Mouse (Mus musculus) thymus, adult 2 months (tissue): ENCODE measurements around the gene Fam166a. TPM values are rescaled to one million over a fixed set of nuclear protein-coding genes. Genes with fewer than 3 reads are reported as not detected.

Experiments
- DNase-seq: peaks from one replicate; pipeline ENCODE4 v3.0.0; 2021
- H3K27ac ChIP-seq: fragments of 200-500 bp; 2 replicates; pipeline ENCODE4 v1.5.1; 2012; ENCODE audit warnings: low read length, control low read depth; ENCODE audit not compliant: control insufficient read depth, insufficient read depth
- H3K27me3 ChIP-seq: fragments of 200-500 bp; 2 replicates; pipeline ENCODE4 v1.6.1; 2012; ENCODE audit warnings: mild to moderate bottlenecking, low read length, moderate library complexity, mixed read lengths; ENCODE audit not compliant: control insufficient read depth, insufficient read depth
- H3K36me3 ChIP-seq: fragments of 200-500 bp; 2 replicates; pipeline ENCODE4 v1.6.1; 2012; ENCODE audit warnings: mild to moderate bottlenecking, low read length, moderate library complexity; ENCODE audit not compliant: control insufficient read depth, insufficient read depth
- H3K4me1 ChIP-seq: fragments of 200-500 bp; replicated peaks from 2 replicates; pipeline ENCODE4 v1.6.1; 2012; ENCODE audit warnings: low read length; ENCODE audit not compliant: control insufficient read depth, insufficient read depth
- H3K4me3 ChIP-seq: fragments of 200-500 bp; 2 replicates; pipeline ENCODE4 v1.5.1; 2012; ENCODE audit warnings: mild to moderate bottlenecking, low read length, control low read depth, moderate library complexity; ENCODE audit not compliant: control insufficient read depth, insufficient read depth
- CTCF ChIP-seq: fragments of 200-500 bp; IDR thresholded peaks from 2 replicates; pipeline ENCODE4 v1.5.1; 2012; ENCODE audit warnings: mild to moderate bottlenecking, control low read depth, low read length, moderate library complexity, borderline replicate concordance; ENCODE audit not compliant: control insufficient read depth, poor library complexity, insufficient read depth; ENCODE audit errors: extremely low read depth
- POLR2A ChIP-seq: fragments of 200-500 bp; IDR thresholded peaks from 2 replicates; pipeline ENCODE4 v1.6.1; 2012; ENCODE audit warnings: mild to moderate bottlenecking, low read length, control low read depth, moderate library complexity; ENCODE audit not compliant: control insufficient read depth, poor library complexity, insufficient read depth; ENCODE audit errors: extremely low read depth
- WGBS: fragments of 180-500 bp; shearing (Covaris S2); methylation state at CpG from one replicate; pipeline ENCODE4 v1.1.7; 2018; 5-methylcytosine and 5-hydroxymethylcytosine counted together
- polyA plus RNA-seq: library from polyadenylated mRNA; depleted of rRNA; stranded (reverse); fragments of >200 nt; gene quantifications from 2 replicates; pipeline ENCODE4 v1.2.3, GENCODE M21; 2012

Fam166a gene
- polyA plus RNA-seq, 1 experiment, result 0.12 TPM

DNA sequence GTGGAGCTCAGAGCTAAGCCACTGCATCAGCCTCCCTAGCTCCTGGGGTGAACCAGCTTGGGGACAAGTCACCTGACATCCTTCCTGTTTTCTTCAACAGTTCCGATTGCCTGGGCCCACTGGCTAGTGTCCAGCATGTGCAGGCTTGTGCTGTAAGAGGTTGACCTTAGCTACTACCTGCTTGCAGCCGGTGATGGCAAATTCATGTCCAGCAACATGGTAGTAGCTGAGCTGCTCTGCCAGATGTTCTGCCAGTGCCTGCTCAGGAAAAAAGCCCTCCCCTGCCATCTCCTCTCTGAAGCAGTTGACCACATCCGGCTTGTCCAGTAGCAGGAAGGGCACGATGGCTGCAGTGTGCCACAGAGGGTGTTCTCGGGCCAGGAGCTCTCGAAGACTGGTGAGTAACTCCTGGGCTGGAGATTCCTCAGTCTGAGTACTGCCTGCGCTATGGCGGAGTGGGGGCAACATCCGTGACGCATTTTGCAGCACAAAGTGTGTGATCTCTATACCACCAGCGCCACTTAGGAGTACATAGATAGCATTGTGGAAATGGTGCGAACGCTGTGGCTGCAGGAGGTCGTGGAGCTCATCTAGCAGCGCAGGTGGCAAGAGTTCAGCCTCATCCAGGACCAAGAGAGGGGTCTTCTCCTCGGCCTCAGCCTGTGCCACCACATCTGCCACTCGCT, 23.9 kb upstream of the Fam166a start:
- peak overlapping the region; percentile 92 for H3K27ac ChIP-seq
- no peaks in the 10 kb centered on the region for H3K27me3 ChIP-seq
- no peak for TF ChIP-seq CTCF
- TF ChIP-seq POLR2A, result no peak
- H3K4me3 ChIP-seq, result peak overlapping the region; percentile 70
- DNase-seq, result peak; percentile 56
- peaks cover 35% of the 10 kb centered on the region for H3K4me1 ChIP-seq
- WGBS, result 10% methylated on average over 17 of the region's 17 CpGs
- peaks cover 3% of the 10 kb centered on the region for H3K36me3 ChIP-seq

DNA sequence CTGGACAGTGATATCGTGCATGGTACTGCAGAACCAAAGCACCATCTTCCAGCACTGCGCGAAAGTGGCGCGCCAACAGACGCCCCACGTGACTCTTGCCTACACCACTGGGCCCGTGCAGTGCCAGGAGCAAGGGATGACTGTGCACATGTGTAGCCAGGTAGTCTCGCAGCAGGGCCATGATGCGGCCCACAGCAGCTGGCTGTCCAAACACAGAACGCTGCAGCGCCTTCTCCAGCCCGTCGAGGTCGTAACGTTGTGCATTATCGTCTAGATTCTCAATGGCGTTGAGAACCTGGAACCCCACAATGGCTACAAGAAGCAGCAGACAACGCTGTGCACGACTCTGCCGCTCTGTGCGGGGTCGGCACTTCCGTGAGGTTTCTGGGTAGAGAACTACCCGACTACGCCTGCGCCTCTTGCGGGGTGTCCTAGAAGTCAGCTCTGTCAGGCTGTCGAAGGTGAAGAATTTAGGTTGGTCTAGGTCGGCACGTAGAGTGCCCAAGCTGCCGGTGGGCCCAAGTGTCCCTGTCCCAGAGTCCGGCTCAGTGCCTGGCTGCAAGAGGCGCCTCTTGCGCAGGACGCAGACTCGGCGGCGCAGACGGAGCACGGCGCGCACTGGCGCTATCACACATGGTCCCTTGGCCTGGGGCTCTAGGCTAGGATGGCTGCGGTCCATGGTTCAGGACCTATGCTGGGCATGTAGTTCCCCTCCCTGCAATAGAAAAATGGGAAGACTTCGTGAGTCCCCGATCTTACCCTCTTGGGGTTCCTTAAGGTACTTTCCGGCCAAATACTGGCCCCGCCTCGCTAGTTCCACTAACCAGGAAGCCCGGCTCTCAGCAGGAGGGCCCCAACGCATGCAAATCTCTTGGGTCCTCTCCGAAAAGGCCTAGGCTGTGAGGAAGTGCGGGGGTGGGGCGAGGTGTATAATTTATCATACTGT, 23.1 kb upstream of the Fam166a start:
- TF ChIP-seq POLR2A (no peak), CTCF (peak; percentile 43; the same call in 1 of the 2 replicates)
- Histone ChIP-seq H3K36me3 (peaks cover 12% of the 10 kb centered on the region), H3K27me3 (no peaks in the 10 kb centered on the region), H3K27ac (peak overlapping the region; percentile 92), H3K4me1 (peaks cover 35% of the 10 kb centered on the region), H3K4me3 (peak overlapping the region; percentile 70)
- 2% methylated on average over 55 of the region's 55 CpGs for WGBS
- peak; percentile 73 for DNase-seq

- peaks cover 15% of the 10 kb centered on the region for H3K36me3 ChIP-seq
- H3K27me3 ChIP-seq, result no peaks in the 10 kb centered on the region
- peak; percentile 73 for DNase-seq
- peak; percentile 83; the same call in 1 of the 2 replicates for TF ChIP-seq POLR2A
- 0 out of 2 replicates have a peak, but pooled peaks have one; percentile 48 for TF ChIP-seq CTCF
- H3K27ac ChIP-seq, result peak within 1 kb of the TSS; percentile 92
- peak within 1 kb of the TSS; percentile 70 for H3K4me3 ChIP-seq
- peaks cover 35% of the 10 kb centered on the region for H3K4me1 ChIP-seq
- WGBS, result 1% methylated on average over 8 of the region's 8 CpGs
These were observed 22.2 kb upstream of the Fam166a start, which contains the start of gene Tor4a for GRCm38 (mm10) chr2:25196172-25196954. Gene Tor4a, minus strand, starts transcription at chr2:25196886.

- no peak for TF ChIP-seq POLR2A
- no peak for TF ChIP-seq CTCF
- H3K27ac ChIP-seq, result peak overlapping the region; percentile 92
- no peaks in the 10 kb centered on the region for H3K27me3 ChIP-seq
- peak overlapping the region; percentile 70; the same call in 1 of the 2 replicates for H3K4me3 ChIP-seq
- H3K4me1 ChIP-seq, result peaks cover 35% of the 10 kb centered on the region
- peaks cover 15% of the 10 kb centered on the region for H3K36me3 ChIP-seq
- 43% methylated on average over 2 of the region's 2 CpGs for WGBS
- no peak for DNase-seq
These were observed 21.4 kb upstream of the Fam166a start for GRCm38 (mm10) chr2:25197191-25197590.

DNA sequence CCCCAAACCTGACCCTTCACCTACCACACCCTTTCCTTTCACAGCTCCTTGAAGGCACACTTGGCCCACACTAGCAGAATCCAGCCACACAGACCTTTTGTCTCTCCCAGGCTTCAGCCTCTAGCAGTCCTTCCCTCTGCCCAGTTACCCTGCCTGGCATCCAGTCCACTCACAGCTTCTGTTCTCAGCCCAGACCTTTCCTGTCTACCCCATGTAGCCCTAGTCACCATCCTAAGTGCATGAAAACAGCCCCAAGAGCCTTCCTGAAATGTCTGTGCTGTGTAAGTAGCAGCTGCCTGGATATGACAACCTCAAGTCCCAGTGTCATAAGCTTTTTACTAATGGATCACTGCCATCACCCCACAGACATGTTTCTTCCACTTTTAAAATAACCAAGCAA, 20.6 kb upstream of the Fam166a start:
- Histone ChIP-seq H3K36me3 (peaks cover 19% of the 10 kb centered on the region), H3K4me3 (no peak overlapping the region), H3K27ac (no peak overlapping the region), H3K4me1 (peaks cover 35% of the 10 kb centered on the region), H3K27me3 (no peaks in the 10 kb centered on the region)
- no peak for DNase-seq
- TF ChIP-seq CTCF (no peak), POLR2A (no peak)

DNA sequence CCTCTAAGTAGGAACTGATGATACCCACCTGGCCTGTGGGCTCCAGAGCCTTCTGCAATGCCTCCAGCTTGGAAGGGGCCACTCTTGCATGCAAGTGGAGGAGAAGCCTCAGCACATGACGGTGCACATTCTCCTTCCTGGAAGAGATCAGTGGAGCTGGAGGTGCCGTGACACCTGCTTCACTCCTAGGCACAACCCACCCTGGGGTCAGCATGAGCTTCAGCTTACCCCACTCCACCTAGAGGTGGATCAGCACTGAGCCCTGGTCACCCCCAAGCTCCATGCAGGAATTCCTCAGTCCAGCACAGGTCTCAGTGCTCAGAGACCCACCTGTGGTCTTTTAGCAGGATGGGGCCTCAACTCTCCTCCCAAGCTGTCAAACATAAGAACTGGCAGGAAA, 17.9 kb upstream of the Fam166a start:
- no peak for DNase-seq
- 98% methylated on average over 2 of the region's 2 CpGs for WGBS
- Histone ChIP-seq H3K27me3 (no peaks in the 10 kb centered on the region), H3K27ac (no peak overlapping the region), H3K4me3 (no peak overlapping the region), H3K4me1 (peaks cover 12% of the 10 kb centered on the region), H3K36me3 (peaks cover 30% of the 10 kb centered on the region)
- TF ChIP-seq POLR2A (no peak), CTCF (no peak)
